Mouse (Mus musculus) brain, embryonic 14.5 days (tissue): ENCODE measurements around the gene Ankfy1.

Source experiments
- CTCF ChIP-seq: fragments of 200-500 bp; IDR thresholded peaks from 2 replicates; pipeline ENCODE4 v1.5.1; 2012; ENCODE audit warnings: inconsistent platforms, mild to moderate bottlenecking, moderate library complexity, borderline replicate concordance; ENCODE audit not compliant: insufficient read depth, insufficient read length; ENCODE audit errors: extremely low read depth
- POLR2A ChIP-seq: fragments of 200-500 bp; IDR thresholded peaks from 2 replicates; pipeline ENCODE4 v1.6.1; 2012; ENCODE audit warnings: mild to moderate bottlenecking, inconsistent platforms, borderline replicate concordance; ENCODE audit not compliant: poor library complexity, insufficient read depth, insufficient read length, severe bottlenecking; ENCODE audit errors: extremely low read depth

GRCm38 (mm10) chr11:72792033-72792432, 102.2 kb downstream of the Ankfy1 start:
- TF ChIP-seq CTCF (no peak), POLR2A (no peak)
